ENCODE assay signal across 20 mouse cellular contexts in genomic region chr11:103257938-103258481, GRCm38 (mm10). TPM values are rescaled to one million over a fixed set of nuclear protein-coding genes. Genes with fewer than 3 reads are reported as not detected.
A peak's percentile ranks its signal among the peaks of the same experiment; 100 is the strongest.
DNase-seq lines count a peak whose midpoint lies in the region; ATAC-seq and TF ChIP-seq lines count a peak whose summit lies in the region.
"Had no signal": no experiment of that assay in that cellular context is flagged by ENCODE, and none has a peak within 500 bp of the region (broad histone marks: within the 10 kb centered on the region; RNA-seq: fewer than 3 reads in every experiment).

No protein-coding gene starts in this region.

- H3K9me3 ChIP-seq in G1E (replicated peaks), result no peaks in the 10 kb centered on the region
- H3K9me3 ChIP-seq: embryonic facial prominence, embryonic 15.5 days; forebrain, embryonic 15.5 days; midbrain, embryonic 12.5 days; neural tube, embryonic 12.5 days had no signal

- ATAC-seq in G1E (ENCODE audit: extremely low read depth, insufficient number of reproducible peaks, low FRiP score, poor library complexity, severe bottlenecking), result peak; percentile 85
- peak; percentile 57 for ATAC-seq in megakaryocyte progenitor cell, adult 5-6 weeks (replicated peaks; ENCODE audit: poor library complexity)
- ATAC-seq: forebrain, embryonic 15.5 days had no signal

- peak; percentile 63 to 67 for DNase-seq in lung, adult 18-20 months
- DNase-seq in lung, adult 2 months, result no peak
- DNase-seq in G1E (ENCODE audit: low spot score), result peak; percentile 75
- DNase-seq in left cerebral cortex, adult 18-20 months (ENCODE audit: low spot score in 2 of 2), result no peak
- DNase-seq in right cerebral cortex, postnatal 14 days, result no peak
- DNase-seq in left cerebral cortex, adult 9 months (ENCODE audit: low spot score in 2 of 2), result no peak
- DNase-seq: cerebellum, postnatal 36 days; heart, postnatal 10 days; kidney, postnatal 14 days; layer of hippocampus, postnatal 36 days; liver had no signal

- H3K36me3 ChIP-seq in G1E (replicated peaks), result peaks cover 40% of the 10 kb centered on the region
- H3K36me3 ChIP-seq: forebrain, embryonic 15.5 days; midbrain, embryonic 12.5 days; neural tube, embryonic 12.5 days had no signal

- H3K4me3 ChIP-seq in lung, adult 2 months (replicated peaks; ENCODE audit: extremely low read depth, low read depth, low read length), result no peak overlapping the region
- H3K4me3 ChIP-seq in G1E (ENCODE audit: low read depth, low read length), result no peak overlapping the region; the same call in 1 of the 2 replicates
- no peak overlapping the region for H3K4me3 ChIP-seq in bone marrow, adult 2 months (replicated peaks; ENCODE audit: control insufficient read depth, low read depth, low read length)
- H3K4me3 ChIP-seq: embryonic facial prominence, embryonic 15.5 days; forebrain, embryonic 15.5 days; midbrain, embryonic 12.5 days; neural tube, embryonic 12.5 days had no signal

- peak overlapping the region; percentile 82 for H3K27ac ChIP-seq in bone marrow, adult 2 months (ENCODE audit: control insufficient read depth, insufficient read depth, low read depth, low read length, poor library complexity)
- H3K27ac ChIP-seq: embryonic facial prominence, embryonic 15.5 days; forebrain, embryonic 15.5 days; midbrain, embryonic 12.5 days; neural tube, embryonic 12.5 days had no signal

- TF ChIP-seq CTCF in lung, adult 2 months (IDR thresholded peaks at IDR 0.05; ENCODE audit: insufficient read depth, low read length), result no peak
- TF ChIP-seq CTCF in G1E (IDR thresholded peaks at IDR 0.05; ENCODE audit: low read depth, low read length), result no peak
- no peak for TF ChIP-seq CTCF in bone marrow, adult 2 months (IDR thresholded peaks at IDR 0.05; ENCODE audit: control insufficient read depth, insufficient read depth, low read length)

- TF ChIP-seq POLR2A in lung, adult 2 months (IDR thresholded peaks at IDR 0.05; ENCODE audit: borderline replicate concordance, extremely low read depth, low read depth, low read length), result no peak
- TF ChIP-seq POLR2A in bone marrow, adult 2 months (IDR thresholded peaks at IDR 0.05; ENCODE audit: borderline replicate concordance, control insufficient read depth, low read depth, low read length), result no peak

- peaks cover 18% of the 10 kb centered on the region for H3K4me1 ChIP-seq in lung, adult 2 months (ENCODE audit: control insufficient read depth, insufficient read depth, low read length)
- H3K4me1 ChIP-seq in G1E (ENCODE audit: insufficient read depth, low read depth, low read length), result peaks cover 92% of the 10 kb centered on the region
- H3K4me1 ChIP-seq in bone marrow, adult 2 months (ENCODE audit: control insufficient read depth, insufficient read depth, low read length), result peaks cover 23% of the 10 kb centered on the region

- WGBS in lung, adult 2 months, result 55% methylated on average over 4 of the region's 4 CpGs
- WGBS in bone marrow, adult 2 months, result 11% methylated on average over 4 of the region's 4 CpGs

- H3K27me3 ChIP-seq in G1E (ENCODE audit: insufficient read depth, low read length), result peaks cover 3% of the 10 kb centered on the region; the same call in 1 of the 2 replicates
- H3K27me3 ChIP-seq: embryonic facial prominence, embryonic 15.5 days; forebrain, embryonic 15.5 days; midbrain, embryonic 12.5 days; neural tube, embryonic 12.5 days had no signal

RNA-seq across cellular contexts. Expression of gene Map3k14, which starts 9.3 kb away (rescaled TPM):
- 16.3 and 19.7 TPM in 2 replicates for polyA plus RNA-seq in lung, adult 2 months (2012; rRNA removed)
- total RNA-seq in G1E (2014; fragmentation: Nextera tagmentation), result 10.1 and 10.8 TPM in 2 replicates
- total RNA-seq in G1E (2017), result 3.3 and 4.9 TPM in 2 replicates
- polyA plus RNA-seq in G1E (2012), result 9.4 and 10.8 TPM in 2 replicates
- 3.4 and 12.1 TPM in 2 replicates for polyA plus RNA-seq in bone marrow, adult 2 months (2011; ENCODE audit: insufficient read depth, insufficient read length, low replicate concordance, missing spikeins)
- total RNA-seq in megakaryocyte progenitor cell, adult 5-6 weeks (2015), result 4.5 and 4.8 TPM in 2 replicates
- 3.9 and 4.5 TPM in 2 replicates for total RNA-seq in megakaryocyte progenitor cell, adult 5-6 weeks (2017)
- 1 to 10 TPM; 5.7 to 5.9 TPM for total RNA-seq in left cerebral cortex, adult 18-20 months (2021)

RNA-seq across cellular contexts. Expression of gene Spata32, which starts 39.8 kb away (rescaled TPM):
- polyA plus RNA-seq in lung, adult 2 months (2012; rRNA removed), result not detected in 2 replicates
- total RNA-seq in G1E (2014; fragmentation: Nextera tagmentation) (not detected in 2 replicates), G1E (2017) (0.16 TPM in 1 of 2 replicates, not detected in the other)
- polyA plus RNA-seq in G1E (2012), result not detected in 2 replicates
- not detected in 2 replicates for polyA plus RNA-seq in bone marrow, adult 2 months (2011; ENCODE audit: insufficient read depth, insufficient read length, low replicate concordance, missing spikeins)
- total RNA-seq in megakaryocyte progenitor cell, adult 5-6 weeks (2015), result not detected in 2 replicates
- total RNA-seq in megakaryocyte progenitor cell, adult 5-6 weeks (2017), result not detected in 2 replicates
- 1 to 10 TPM; 1.5 to 1.8 TPM for total RNA-seq in left cerebral cortex, adult 18-20 months (2021)
- total RNA-seq: ES-E14; gastrocnemius, postnatal 4 days; heart, postnatal 10 days had no signal
- polyA plus RNA-seq: embryonic facial prominence, embryonic 15.5 days; intestine, embryonic 14.5 days; midbrain, embryonic 12.5 days had no signal

RNA-seq across cellular contexts. Expression of gene 1700023F06Rik, which starts 49.7 kb away (rescaled TPM):
- polyA plus RNA-seq in lung, adult 2 months (2012; rRNA removed), result 0.41 and 0.50 TPM in 2 replicates
- total RNA-seq in G1E (2014; fragmentation: Nextera tagmentation), result not detected in 2 replicates
- total RNA-seq in G1E (2017), result not detected in 2 replicates
- not detected in 2 replicates for polyA plus RNA-seq in G1E (2012)
- polyA plus RNA-seq in bone marrow, adult 2 months (2011; ENCODE audit: insufficient read depth, insufficient read length, low replicate concordance, missing spikeins), result not detected in 2 replicates
- 0.32 TPM in 1 of 2 replicates, not detected in the other for total RNA-seq in megakaryocyte progenitor cell, adult 5-6 weeks (2015)
- total RNA-seq in megakaryocyte progenitor cell, adult 5-6 weeks (2017), result not detected in 2 replicates
- total RNA-seq in left cerebral cortex, adult 18-20 months (2021), result 1 to 10 TPM; 1.8 to 2.0 TPM
- total RNA-seq: ES-E14; gastrocnemius, postnatal 4 days; heart, postnatal 10 days had no signal
- polyA plus RNA-seq: midbrain, embryonic 12.5 days had no signal

Comparison
In these comparisons a context has a peak if more than half of its experiments do, and no peak if none do; other contexts are left out.
1. DNase-seq: peak in lung, adult 18-20 months (2 of 2) and G1E (single experiment); none in lung, adult 2 months (single experiment), left cerebral cortex, adult 18-20 months (0 of 2), right cerebral cortex, postnatal 14 days (single experiment) and left cerebral cortex, adult 9 months (0 of 2).